Mouse (Mus musculus) small intestine, adult 2 months (tissue): ENCODE results near the gene Trim11.

ENCODE experiments used
- CTCF ChIP-seq: fragments of 200-500 bp; IDR thresholded peaks from 2 replicates; pipeline ENCODE4 v1.5.1; 2012; ENCODE audit warnings: low read depth, mild to moderate bottlenecking, control low read depth, inconsistent platforms, low read length, moderate library complexity, mixed read lengths; ENCODE audit not compliant: insufficient replicate concordance, insufficient read length; ENCODE audit errors: extremely low read depth
- POLR2A ChIP-seq: fragments of 200-500 bp; IDR thresholded peaks from 2 replicates; pipeline ENCODE4 v1.6.1; 2012; ENCODE audit warnings: low read depth, mild to moderate bottlenecking, control low read depth, inconsistent platforms, low read length, moderate library complexity

- TF ChIP-seq CTCF (no peak), POLR2A (no peak)
Measured at GRCm38 (mm10) chr11:58947798-58948528, 29.9 kb upstream of the Trim11 start.
